Mouse (Mus musculus) gastrocnemius, adult 8-10 months (tissue): ENCODE measurements around the gene Slc41a2. TPM values are rescaled to one million over a fixed set of nuclear protein-coding genes. Genes with fewer than 3 reads are reported as not detected.

Experiments used
- DNase-seq, 2 experiments: peaks; one replicate each; pipeline ENCODE4 v3.0.0; 2022; ENCODE audit warnings: low spot score in 2 of 2
- total RNA-seq, 4 experiments: library from RNA; stranded (reverse); gene quantifications; 2 replicates each; pipeline ENCODE4 v1.2.4; 2022

The Slc41a2 gene
- total RNA-seq, 4 experiments from 2014 or later: 0.35 to 0.76 (median 0.36) TPM

DNA sequence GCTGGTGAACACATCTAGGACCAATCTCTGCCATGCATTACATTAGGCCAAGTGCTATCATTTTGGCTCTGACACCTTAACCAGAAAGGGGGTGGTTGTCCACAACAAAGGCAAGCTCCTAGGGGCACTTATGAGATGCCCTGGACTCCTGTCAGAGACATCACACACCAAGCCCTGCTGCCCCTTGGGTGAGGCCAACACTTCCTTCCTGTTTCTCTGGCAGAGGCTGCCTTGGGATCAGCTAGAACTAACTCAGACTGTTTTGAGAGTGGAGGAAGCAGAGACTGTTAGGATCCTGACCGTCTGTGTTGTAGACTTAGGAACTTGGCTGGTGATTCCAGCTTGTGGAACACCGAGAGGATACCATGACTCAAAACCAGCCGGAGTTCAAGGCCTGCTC lies 103.7 kb downstream of the Slc41a2 start:
- DNase-seq: no peak

DNA sequence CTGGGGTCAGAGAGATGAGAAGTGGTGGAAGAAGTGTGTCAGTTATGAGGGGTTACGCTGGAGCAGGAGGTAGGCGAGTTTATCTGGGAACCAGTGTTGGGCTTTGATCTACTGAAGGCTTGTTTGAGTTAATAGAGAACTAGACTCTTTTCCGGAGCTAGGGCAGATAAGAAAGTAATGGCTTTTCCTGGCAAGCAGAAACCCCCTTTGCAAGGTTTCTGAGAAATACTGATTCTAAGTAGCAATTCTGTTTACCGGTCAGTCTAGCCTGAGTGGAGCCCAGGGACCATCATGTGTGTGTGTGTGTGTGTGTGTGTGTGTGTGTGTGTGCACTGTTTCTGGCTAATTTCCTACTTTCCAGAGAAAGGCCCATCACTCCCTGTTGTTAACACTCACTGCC lies 109.1 kb downstream of the Slc41a2 start:
- no peak for DNase-seq

DNA sequence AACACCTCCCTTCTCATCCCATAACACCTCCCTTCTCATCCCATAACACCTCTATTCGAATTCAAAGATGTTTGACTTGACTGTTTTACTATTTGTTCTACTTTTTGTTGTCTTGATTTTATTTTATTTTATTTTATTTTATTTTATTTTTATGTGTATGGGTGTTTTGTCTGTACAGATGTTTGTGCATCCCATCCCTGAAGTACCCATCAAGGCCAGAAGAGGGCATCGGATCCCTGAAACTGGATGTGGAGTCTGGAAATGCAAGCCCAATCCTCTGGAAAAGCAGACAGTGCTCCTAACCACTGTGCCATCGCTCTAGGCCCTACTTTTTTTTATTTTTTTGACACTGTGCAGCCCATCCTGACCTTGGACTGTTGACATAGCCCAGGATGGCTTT lies 112.7 kb downstream of the Slc41a2 start:
- DNase-seq: no peak

DNA sequence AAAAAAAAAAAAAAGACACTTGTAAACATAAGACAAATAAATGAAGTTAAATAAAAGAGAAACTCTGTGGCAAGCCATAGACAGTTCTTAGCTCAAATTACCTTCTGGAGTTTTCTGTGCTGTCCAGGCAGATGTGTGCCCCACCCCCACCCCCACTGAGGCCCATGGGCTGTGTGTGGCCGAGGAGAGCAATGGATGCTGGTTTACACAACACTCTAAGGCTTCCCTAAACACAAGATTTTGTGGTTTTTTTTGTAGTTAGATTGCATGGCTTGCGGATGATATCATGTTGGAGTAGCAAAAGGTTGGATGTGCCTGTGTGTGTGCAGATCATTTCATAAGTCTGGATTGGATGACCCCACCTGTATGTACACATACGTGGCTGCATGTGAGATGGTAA lies 116.8 kb downstream of the Slc41a2 start:
- no peak for DNase-seq

DNA sequence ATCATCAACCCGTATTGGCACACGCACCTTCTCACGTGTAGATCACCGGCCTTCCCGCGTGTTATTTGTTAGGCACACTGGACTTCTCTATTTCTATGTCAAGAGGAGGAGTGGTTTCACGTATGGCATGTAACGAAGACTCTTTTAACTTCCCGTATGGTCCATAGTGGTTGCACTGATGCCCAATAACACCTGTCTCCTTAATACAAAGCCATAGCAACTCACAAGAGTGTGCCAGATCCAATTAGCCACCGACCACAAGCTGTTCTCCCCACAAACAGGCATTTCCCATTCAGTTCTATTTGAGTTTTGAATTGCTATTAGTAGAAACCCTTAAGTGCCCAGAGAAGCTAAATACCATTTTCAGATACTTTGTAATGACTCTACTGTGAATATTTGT lies 117.5 kb downstream of the Slc41a2 start:
- DNase-seq: no peak

DNA sequence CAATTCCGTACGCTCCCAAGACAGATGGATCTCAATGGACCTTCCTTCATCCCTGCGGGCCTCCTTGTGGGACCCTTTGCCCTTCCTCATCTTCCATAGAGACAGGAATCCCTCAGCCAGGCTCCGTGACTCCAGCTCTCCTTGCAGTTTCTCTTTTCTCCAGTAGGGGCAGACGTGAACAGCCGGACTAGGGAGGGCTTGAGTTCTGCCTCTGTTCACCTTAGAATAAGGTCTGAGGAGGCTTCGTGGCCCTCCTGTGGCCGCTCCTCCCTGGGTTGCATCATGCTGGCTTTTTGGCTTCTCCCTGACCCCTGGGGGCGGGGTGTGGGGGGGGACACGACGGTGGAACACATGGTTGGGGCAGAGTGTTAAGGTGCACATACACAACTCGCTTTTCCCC lies 118.0 kb downstream of the Slc41a2 start:
- DNase-seq: peak in 1 of 2 experiments; percentile 16

DNA sequence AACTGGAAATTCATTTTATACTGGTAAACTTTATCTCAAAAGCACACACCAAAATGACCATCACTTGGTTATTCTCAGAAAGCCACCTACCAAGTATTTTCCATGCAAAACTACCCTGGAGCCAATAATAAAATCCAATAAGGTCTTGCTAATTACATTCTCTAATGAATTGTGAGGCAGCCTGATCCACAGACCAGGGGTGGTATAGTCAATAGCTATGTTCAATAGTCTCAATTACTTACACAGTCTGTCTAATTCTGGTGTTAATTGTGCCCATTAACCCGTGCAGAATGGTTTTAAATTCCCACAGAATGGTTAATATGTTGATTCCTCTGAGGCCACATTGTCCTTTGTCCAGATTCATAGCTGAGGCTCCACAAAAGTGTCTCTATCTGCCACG lies 118.9 kb downstream of the Slc41a2 start:
- DNase-seq: no peak

DNA sequence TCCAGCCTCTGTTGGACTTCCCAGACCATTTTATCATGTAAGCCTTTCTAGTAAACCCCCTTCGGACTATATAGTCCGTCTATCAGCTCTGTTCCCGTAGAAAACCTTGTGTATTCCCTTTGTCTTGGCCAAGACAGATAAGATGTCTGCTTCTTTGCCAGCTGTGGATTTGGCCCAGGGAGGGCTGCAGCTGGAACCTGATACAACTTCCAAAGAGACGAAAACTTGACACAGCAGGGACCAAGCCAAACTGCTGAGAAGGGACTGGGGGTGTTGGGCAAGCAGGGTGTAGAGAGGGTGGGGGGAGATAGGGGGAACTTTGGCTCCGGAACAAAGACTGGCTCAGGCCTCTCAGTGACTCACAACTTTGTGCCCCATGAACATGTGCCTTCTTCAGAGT lies 120.4 kb downstream of the Slc41a2 start:
- DNase-seq: no peak

DNA sequence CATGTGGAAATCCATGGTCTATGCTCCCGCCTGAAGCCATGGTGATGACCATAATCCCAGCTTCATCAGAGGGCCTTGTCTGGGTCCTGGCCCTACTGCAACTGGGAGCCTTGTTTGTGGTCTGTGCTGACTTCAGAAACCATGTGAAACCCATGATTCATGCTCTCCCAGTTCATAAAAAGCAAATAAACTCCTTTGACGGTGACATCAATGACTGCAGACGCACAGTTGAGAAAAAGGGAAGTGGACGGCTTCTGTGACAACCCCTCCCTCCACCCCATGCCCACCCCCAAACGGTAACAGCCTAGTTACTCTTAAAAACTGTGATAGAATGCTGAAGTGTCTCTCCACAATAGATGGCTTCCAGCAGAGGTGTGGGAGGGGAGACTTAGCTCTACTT lies 122.1 kb downstream of the Slc41a2 start:
- no peak for DNase-seq

DNA sequence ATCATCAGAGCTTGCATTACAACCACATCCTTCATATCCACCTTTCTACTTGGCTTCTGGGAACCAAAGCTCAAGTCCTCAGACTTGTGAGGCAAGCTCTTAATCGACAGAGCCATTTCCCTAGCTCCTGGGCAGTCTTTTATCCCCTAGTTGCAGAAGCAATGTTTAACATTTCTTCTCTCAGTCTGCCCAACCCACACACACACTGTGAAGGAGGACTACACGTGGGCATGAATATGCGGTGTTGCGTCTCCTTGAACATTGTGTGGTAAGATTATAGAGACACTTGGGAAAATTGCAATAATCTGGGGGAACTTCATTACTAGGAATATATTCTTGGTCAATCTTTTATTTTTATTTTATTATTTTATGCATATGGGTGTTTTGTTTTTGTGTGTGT lies 125.1 kb downstream of the Slc41a2 start:
- DNase-seq: no peak

DNA sequence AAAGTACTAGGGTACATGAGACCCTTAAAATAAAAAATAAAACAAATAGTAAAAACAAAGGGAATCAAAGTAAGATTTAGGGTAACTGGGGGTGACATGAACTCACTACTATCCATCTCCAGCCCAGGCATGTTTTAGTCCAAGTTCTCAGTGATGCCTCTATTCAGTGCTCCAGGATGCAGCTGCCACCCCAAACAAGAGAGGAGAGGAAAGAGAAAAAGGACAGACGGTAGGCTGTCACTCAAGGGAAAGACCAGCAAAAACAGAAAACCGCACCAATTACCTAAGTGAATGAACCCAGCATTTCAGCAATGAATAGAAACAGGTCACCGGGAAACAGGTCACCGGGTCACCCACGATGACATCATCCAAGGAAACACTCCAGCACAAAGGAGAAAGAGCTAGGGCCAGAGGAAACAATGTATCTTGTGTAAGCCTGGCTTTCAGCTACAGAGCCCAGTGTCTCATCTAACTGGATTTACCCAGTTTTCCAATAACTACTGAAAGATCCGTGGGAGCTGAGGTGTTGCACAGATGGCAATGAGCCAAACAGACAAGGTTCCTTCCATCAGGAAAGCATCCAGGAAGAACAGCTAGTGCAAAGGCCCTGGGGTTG lies 126.6 kb downstream of the Slc41a2 start:
- DNase-seq: no peak

DNA sequence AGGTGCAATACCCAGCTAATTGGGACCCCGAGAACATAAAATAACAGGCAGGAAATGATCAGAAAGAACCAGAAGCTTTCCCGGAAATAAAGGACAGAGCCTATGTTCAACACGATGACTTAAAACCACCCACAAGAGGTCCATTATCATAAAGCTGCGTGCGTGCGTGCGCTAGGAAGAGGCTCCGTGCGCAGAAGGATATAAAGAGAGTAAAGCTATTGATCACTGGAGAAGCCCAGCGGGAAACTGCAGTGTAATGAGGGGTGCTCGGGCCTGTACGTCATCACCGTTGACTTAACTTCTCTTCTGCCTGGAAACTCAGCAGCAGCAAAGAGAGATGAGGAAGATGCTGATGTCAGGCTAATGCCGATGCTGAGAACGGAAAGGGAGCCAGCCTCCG lies 127.6 kb downstream of the Slc41a2 start:
- no peak for DNase-seq

DNA sequence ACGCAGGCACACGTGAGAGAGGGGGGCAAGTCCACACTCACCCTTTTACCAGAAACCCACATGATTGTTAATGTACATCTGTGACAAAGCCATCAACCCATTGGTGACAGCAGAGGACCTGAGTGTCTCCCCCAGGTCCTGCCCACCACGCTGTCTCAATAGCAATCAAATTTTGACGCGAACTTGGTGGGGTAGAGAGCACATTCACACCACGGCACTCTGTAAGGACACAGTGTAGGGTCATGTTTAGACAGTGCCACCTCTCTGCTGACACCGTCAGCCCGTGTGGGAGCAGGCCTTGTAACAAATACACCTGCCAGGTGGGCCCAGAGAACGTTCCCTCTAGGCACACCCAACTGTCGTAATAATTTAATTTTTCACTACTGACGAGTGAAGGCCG lies 128.3 kb downstream of the Slc41a2 start:
- no peak for DNase-seq

DNA sequence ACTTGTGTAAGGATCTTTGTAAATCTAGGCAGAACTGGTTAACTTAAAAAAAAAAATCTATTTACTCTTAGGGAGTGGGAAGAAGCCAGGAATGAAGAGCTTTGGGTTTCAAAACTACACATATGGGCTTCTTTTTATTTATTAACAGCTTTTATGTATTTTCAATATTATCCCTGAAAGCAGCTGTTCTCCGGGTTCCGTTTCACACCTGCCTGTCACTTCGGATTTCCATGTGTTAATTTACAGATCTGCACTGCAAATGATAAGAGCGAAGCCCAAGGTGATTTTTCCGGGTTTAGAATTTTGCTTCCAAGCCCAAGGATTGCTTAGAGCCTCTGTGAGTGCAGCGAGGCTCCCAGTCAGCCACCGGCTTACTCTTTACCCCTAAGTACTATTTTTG lies 129.2 kb downstream of the Slc41a2 start:
- DNase-seq: no peak

DNA sequence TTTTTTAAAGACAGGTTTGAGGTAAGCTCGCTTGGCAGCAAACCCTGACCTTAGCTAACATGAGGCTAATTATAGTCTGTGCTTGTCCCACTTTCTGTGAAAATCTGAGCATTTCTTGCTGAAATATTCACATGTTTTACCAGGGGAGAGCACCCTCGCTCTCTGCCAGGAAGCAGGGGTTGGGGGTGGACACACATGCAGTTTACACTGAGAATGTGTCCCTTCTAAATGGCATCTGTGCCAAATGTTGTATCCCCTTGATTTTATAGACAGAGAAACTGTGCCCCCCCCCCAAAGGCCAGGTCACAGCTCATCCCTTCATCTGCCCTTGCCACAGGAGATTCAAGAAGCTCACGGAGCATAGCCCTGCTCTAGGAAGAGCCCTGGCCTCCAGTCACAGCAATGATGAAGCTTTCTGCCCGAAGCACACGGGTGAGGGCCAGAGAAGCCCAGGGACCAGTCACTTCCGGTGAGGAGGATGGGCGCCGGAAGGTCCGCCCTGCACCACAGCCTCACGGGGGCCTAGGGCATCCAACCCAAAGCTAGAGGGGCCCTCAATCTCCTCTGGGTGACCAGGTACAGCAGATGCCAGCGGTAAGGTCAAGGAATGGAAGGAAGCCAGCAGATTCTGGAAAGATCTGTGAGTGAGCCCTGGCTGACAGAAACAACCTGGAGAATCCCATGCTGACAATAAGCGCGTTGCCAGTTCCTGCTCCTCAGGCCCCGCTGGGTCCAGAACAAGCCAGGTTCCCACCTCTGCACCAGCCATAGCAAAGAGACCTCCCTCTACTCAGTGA lies 134.6 kb downstream of the Slc41a2 start:
- DNase-seq: no peak

DNA sequence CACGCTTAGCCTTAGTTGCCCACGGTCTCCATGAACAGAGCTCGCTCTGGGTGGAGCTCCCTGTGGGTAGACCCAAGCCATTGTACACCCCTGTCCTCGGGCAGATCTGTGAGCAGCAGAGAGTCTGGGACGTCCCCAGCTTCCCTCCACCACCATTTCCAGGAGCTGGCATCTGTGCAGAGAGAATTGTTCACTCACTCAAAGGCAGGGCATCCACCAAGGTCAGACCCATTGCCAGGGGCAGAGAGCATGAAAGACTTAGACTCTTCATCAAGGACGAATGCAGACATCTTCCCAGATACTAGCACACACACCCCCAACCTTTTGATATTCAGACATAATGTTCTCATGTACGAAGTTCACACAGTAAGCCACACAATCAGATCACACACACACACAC lies 136.2 kb downstream of the Slc41a2 start:
- DNase-seq: no peak

DNA sequence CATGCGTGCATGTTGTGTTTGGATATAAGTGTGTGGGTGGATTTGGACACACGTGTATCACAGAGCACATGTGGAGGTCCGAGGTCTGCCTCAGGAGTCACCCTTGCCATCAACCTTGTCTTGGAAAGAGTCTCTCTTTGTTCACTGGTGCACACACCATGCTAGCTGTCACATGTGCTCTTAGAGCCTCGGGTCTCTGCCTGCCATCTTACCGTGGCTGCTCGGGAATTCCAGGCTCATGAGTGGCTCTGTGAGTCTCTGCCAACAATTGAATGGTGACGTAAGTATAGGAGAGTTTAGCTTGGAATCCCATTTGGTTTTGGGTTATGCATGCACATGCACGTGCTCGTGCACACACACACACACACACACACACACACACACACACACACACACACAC lies 138.4 kb downstream of the Slc41a2 start:
- no peak for DNase-seq

DNA sequence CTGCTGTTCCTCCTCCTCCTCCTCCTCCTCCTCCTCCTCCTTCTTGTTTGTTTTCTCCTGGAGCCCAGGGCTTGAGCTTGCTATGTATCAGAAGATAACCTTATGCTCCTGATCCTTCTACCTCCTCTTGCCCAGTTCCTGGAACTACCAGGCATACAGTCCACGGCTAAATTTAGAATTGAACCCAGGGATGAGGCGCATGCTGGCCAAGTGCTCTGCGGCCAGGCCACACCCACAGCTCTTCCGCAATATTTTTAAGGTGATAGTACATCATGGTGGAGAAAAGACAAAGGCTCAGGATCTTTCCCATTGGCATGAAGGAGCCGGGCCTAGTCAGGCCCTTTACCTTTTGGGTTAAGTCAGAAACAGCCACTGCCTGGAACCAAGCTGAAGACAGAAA lies 139.0 kb downstream of the Slc41a2 start:
- DNase-seq: no peak

DNA sequence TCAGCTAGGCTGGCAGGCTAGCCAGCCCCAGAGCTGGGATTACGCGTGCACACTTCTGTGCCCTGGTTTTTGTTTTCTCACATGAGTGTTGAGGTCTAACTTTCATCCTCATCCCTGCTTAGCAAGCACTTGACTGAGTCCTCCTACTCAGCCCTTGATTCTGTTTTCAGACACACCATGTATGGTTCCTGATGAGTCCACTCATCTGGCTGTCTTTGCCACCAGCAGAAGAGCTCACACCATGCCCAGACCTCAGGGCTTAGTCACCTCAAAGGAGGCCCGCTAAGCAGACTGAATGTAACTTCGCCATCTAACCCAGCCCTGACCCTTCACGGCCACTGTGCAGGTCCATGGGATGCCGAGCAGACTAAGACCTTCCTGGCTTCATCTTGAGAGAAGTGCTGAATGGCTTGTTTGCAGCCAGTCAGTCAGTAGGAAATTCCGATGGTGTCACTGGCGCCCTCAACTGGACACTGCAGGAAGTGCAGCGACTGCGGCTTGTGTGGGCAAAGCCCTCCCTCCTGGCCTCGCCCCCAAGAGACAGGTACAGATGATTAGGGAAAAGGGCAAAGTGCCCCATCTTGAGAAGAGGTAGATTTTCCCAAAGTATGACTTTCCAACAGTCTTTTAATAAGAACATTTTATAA lies 139.9 kb downstream of the Slc41a2 start:
- peak; percentile 53 to 67 for DNase-seq

DNA sequence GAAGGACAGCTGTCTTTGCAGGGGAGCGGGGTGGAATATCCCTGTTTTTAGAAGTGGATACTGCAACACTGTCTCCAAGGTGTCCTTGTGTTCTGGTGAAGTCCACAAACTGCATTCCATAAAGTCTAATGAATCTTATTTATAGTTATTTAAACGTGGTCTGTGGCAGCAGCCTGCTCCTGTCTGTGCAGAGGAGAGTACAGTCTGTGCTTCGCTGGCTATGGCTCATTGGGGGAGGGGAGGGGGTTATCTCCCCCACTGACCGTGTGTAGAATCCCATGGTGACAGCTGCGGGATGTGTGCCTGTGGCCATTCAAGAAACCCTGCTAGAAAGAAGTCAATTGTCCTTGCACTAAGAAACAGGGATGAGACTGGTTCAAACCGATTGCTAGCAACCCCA lies 145.7 kb downstream of the Slc41a2 start:
- DNase-seq: no peak

DNA sequence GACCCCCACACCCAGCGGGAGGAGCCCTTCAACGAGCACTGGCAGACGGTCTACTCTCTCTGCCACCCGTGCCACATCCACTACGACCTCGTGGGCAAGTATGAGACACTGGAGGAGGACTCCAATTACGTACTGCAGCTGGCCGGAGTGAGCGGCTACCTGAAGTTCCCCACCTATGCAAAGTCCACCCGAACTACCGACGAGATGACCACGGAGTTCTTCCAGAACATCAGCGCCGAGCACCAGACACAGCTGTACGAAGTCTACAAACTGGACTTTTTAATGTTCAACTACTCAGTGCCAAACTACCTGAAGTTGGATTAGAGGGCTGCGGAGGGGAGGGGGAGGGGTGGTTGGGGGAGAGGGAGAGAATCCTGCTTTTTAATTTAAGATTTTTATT lies 146.2 kb downstream of the Slc41a2 start:
- no peak for DNase-seq

DNA sequence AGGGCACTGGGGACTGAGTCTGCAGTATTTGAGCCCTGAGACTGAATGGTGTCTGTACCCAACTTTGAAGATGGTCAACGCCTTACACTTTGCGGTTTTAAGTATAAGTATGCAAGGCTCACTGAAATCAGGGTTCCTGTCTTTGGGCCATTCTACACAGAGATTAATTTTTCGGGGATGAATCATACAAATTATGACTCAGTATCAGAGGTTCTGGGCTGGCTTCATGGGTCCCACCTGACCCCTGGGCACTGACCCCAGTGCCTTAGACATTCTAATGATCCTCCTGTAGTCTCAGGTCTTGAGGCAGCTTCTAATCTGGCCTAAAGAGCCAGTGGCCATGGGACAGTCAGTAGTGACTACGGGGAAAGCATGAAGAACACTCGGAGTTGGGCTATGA lies 148.6 kb downstream of the Slc41a2 start:
- DNase-seq: no peak

DNA sequence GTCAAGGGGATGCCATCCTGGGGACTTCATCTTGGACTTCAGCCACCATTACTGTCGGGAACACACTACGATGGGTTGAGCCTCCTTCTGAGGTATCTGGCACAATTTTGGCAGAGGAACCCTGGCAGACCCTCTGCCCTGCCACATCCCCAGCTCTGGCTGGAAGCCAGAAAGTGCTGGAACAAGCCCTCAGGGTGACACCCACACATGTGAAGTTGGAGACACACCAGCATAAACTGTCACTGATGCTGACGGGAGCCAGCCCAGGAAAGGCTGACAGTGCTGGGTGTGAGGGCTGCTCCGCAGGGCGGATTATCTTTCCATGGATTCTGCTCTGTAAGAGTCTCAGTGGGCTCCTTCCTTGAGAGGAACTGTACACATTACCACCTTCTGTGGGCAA lies 150.7 kb downstream of the Slc41a2 start:
- DNase-seq: no peak
